Mouse (Mus musculus): Measurements from ENCODE around the gene Cdc45. TPM values are rescaled to one million over a fixed set of nuclear protein-coding genes. Genes with fewer than 3 reads are reported as not detected.

Gene Cdc45
- total RNA-seq, 1 experiment from 2014 or later = 13.1 TPM

DNA sequence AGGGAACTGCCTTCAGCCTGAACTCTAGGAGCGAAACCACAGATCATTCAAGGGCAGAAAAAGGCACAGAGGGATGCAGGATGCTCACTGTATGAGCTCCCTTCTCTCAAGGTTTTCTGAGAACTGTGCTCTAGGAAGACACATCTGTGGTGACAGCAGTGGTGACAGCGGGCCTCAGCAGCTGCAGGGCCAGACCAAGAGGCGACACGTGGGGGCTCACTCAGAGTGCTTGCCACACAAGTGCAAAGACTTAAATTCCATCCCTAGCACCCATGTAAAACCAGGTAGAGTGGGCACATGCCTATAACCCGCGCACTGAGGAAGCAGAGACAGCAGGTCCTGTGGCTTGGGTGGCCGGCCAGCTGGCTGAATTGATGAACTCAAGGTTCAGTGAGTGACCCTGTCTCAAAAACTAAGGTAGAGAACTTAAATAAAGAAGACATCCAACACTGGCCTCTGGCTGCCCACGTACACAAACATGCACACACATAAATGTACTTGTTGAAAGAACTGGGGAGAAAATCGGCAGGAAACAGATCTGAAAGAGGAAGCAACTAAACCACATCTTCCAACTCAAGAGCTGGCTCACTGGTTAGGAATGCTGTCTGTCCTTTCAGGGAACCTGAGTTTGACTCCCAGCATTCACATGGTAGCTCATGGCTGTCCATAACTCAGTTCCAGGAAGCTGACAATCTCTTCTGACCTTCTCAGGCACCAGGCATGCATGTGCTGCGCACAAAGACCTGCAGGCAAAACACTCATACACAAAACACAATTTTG is 23.0 kb downstream of the Cdc45 start:
- no peak for DNase-seq

GRCm38 (mm10) chr16:18786652-18787051 is 25.1 kb downstream of the Cdc45 start:
- DNase-seq = no peak

GRCm38 (mm10) chr16:18785485-18785884 is 26.3 kb downstream of the Cdc45 start:
- no peak for DNase-seq

- DNase-seq = no peak
Observed at GRCm38 (mm10) chr16:18785025-18785424, 26.8 kb downstream of the Cdc45 start.

GRCm38 (mm10) chr16:18781810-18782209 is 30.0 kb downstream of the Cdc45 start:
- no peak for DNase-seq

DNA sequence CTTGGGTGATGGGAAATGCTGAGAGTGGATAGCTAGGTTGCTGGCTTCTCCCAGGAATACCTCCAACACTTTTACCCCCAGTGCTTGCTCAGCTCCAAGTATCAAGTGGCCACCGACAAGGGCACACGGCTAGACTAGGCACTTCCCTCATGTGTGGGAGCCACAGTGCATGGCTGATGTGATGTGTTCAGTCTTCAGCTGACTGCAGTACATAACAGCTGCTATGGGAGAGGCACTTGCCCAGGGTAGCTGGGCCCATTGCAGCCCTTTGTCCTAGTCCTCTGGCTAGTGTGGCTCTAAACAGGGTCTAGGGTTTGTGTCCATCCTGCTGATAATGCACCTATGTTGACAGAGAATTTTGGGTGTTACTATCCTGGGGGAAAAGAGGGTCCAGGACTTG is 33.3 kb downstream of the Cdc45 start:
- no peak for DNase-seq

DNA sequence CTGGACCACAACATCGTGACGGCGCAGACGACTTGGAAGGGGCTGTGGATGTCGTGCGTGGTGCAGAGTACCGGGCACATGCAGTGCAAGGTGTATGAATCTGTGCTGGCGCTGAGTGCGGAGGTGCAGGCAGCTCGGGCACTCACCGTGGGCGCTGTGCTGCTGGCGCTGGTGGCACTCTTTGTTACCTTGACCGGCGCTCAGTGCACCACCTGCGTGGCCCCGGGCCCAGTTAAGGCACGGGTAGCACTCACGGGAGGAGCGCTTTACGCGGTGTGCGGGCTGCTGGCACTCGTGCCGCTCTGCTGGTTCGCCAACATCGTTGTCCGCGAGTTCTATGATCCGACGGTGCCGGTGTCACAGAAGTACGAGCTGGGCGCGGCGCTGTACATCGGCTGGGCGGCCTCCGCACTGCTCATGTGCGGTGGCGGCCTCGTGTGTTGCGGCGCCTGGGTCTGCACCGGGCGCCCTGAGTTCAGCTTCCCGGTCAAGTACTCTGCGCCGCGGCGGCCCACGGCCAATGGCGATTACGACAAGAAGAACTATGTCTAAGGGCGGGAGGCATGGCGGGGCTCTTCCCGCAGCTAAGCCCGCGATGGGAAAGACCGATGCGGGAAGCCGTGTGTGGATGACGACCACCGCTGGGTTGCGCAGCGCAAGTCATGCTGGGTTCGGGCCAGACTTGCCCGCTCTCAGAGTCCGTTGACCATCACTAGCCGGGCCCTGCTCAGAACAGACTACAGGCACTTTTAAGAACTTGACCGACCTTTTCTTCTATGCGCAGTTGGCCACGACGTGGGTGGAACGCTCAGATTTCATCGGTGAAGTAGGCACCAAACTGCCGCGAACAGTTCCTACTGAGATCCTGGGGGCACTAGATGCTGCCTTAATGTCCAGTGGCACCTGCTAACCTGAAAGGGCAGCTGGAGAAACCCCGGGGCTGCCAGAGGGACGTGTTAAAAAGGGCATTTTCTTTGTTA is 34.4 kb downstream of the Cdc45 start:
- peak; percentile 55 for DNase-seq

- peak; percentile 72 for DNase-seq
Observed at GRCm38 (mm10) chr16:18776556-18777100, 35.2 kb downstream of the Cdc45 start, which contains the start of gene Cldn5. Cldn5 (plus strand) TSS chr16:18776847.

- DNase-seq = peak; percentile 65
Observed at GRCm38 (mm10) chr16:18775621-18776555, 35.9 kb downstream of the Cdc45 start.

DNA sequence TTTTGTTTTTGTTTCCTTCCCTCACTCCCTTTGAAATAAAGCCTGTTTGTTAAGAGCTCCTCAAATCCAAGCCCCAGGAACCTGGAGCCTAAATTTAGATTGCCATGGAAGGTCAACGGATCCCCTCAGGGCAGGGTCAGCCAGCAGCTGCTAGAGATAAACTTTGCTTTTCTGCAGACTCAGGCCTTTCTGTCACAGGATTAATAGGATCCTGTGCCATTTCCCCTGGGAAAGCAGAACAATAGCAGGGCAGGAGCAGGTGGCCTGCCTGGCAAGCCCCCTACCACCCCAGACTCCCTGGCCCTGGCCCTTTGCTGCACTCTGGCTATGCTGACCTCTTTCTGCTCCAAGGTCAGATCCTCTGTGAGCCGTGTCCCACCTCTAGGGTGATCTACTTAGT is 37.9 kb downstream of the Cdc45 start:
- peak; percentile 48 for DNase-seq

GRCm38 (mm10) chr16:18769501-18769900 is 42.3 kb downstream of the Cdc45 start:
- no peak for DNase-seq

- no peak for DNase-seq
Observed at GRCm38 (mm10) chr16:18766390-18766789, 45.4 kb downstream of the Cdc45 start.

DNA sequence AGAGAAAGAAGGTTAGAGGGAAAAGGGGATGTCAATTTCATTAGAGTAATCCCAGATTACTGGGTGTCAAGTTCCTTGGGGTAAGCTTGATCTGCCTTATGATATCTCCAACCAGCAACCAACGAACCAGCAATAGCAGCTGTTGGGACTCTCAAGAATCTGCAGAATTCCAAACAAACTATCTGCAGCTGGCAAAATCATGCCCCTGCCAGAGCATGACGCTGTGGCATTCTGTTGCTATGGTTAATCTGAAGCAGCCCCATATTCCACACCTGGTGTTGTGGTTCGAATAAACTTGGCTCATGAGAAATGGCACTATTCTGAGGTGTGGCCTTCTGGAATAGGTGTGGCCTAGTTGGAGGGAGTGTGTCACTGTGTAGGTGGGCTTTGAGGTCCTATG is 48.8 kb downstream of the Cdc45 start:
- no peak for DNase-seq

DNA sequence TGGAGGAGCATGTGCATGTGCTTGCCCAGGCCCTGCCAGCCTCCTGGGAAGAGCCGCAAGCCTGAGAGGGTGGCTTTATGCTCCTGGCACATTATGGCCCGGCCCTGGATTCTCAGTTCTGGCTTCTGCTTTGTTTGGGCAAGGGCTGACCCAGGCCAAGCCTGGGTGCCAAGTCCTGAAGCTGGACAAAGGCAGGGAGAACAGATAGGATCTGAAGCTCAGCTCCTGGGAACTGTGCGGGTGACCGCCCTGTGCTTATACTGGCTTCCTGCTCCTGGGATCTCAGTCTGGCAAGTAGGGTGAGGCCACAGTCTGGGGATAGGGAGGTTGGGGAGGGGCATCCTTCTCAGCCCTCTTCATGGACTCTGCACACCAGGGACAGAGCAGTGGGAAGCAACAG is 50.1 kb downstream of the Cdc45 start:
- DNase-seq = no peak

DNA sequence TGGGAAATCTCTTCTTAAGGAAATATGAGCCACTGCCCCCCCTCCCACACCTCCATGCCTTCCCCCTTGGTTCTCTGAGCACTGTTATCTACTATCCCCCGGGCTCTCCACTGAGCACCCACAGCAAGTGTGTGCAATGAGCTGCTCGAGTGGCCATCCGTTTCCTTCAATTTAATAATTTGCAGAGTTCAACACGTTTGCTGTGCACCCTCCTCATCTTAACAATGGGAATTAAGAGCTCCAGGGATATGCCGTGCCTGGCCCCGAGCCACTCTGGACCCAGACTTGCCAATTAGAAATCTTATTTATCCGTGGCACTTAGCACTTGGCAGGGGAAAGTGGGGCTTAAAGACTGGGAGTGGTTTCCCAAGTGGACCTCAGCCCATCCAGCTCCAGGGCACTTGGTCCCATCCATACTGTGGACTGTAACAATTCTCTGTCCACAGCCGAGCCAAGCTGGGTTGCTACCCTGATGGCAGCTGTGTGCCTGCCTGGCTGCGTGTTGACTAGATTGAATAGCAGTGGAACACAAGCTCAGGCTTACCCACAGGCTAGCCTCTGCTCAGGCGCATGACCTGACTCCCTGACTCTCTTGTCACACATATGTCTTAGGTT is 59.8 kb downstream of the Cdc45 start:
- DNase-seq = no peak

DNA sequence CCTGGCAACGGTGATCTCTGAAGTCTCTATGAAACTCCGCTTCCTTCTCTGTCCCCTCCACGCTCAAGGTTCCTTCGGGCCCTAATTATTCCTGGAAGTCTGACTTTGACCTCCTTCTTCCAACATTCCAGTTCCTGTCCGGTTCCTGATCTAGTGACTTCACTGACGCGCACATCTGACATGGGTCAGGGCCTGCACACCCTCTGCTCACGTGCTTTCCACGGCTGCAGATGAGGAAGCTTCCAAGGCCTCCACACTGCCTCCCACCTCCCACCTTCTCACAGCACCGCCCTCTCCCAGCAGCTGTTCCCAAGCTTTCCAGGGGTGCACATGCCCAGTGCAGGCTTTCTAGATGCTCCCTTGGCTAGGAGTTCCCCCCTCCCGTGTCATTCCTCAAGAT is 60.7 kb downstream of the Cdc45 start:
- DNase-seq = peak; percentile 14

DNA sequence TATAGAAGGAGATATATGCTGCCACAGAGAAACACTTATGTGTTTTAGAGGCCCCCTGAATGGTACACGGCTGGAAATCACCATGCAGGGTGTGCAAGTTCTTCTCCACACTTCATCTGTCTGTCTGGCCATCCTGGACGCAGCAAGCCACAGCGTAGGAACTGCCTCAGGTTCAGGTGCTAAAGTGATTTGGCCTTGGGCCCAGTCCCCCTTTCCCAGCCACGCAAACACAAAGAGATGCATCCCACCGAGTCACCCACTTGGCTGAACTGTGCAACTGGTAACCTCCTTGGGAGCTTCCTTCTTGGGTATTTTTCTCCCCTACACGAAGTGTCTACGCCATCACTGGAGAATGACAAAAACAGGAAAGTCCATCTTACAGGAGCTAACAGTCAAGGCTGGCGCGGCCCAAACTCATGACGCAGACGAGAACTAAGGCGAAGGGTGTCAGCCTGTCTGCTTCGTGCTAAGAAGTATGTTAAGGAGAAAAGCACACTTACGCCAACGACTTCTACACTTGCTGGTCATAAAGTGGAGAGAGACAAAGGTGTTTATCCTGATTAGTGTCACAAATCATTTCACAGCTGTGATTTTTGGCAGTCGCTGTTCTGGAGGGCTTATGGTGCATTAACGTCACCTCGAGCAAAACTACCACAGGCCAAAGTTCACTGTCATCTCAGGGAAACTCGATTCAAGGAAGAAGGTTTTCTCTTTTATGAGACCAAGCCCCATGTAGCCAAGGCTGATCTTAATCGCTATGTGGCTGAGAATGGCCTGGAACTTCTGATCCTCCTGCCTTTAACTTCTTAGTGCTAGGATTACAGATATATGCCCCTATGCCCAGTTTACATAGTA is 65.3 kb downstream of the Cdc45 start:
- no peak for DNase-seq

DNA sequence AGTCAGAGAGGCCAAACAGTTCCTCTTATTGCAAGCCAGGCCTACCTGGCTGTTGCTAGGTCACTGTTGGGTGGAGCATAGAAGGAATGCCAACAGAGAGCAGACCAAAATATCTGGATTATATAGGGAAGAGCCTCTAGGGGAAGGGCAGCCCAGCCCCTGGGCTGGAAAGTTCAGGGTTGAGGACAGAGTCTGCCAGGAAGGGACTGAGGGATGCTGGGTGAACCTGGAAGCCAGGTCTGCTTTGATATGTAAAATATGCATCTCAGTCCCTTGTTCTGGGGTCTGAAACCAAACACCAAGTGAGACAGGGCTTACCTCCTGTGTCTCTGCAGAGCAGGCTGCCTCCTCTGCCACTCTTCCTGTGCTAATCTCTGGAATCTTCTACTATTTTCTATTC is 73.5 kb downstream of the Cdc45 start:
- DNase-seq = no peak

GRCm38 (mm10) chr16:18733100-18733956 is 78.5 kb downstream of the Cdc45 start:
- peak; percentile 56 for DNase-seq
